Mouse (Mus musculus) gastrocnemius, adult 8-10 months (tissue): ENCODE measurements at regions not wholly inside any gene's neighbourhood (a gene's known extent, or its start where the extent isn't known, plus 50 kb on each side); places are given as distances from the start of the nearest gene placed in this dataset.

Source experiments
- DNase-seq, 2 experiments: peaks; one replicate each; pipeline ENCODE4 v3.0.0; 2022; ENCODE audit warnings: low spot score in 2 of 2

DNA sequence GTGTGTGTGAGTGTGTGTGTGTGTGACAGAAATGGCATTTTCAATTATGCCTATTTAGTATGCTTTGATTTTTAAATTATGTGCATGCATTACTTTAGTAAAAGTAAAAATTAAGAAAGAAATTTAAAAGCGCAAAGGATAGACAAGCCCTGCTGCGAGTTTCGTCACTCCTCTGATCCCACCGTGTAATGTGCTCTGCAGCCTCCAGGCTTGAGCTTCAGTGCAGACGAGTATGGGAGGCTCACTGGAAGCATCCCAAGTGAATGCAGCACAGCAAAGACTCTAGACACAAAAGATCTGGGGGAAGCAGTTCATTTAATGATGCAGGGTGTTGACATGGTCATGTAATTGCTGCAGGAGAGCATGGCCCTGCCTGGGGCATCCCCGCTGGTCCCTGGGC, 71.1 kb upstream of the Kazn start:
- no peak for DNase-seq

DNA sequence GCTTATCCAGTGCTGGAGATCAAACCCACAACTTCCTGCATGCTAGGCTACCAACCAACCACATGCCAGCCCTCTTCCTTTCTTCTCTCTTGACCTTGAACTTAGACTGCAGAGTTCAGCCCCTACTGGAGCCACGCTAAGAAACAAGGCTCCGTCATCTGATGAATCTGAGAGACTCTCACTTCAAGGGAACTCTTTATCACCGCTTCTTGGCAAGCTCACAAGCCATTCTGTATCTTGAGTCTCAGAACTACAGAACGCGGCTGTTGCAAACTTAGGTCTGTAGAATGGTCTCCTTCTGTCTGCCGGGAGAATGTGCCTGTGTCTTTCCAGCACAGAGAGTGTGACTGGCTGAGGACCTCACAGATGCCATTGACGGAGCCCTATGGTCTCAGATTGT, 69.1 kb upstream of the Kazn start:
- no peak for DNase-seq

GRCm38 (mm10) chr4:142307321-142307720, 68.1 kb upstream of the Kazn start:
- no peak for DNase-seq

DNA sequence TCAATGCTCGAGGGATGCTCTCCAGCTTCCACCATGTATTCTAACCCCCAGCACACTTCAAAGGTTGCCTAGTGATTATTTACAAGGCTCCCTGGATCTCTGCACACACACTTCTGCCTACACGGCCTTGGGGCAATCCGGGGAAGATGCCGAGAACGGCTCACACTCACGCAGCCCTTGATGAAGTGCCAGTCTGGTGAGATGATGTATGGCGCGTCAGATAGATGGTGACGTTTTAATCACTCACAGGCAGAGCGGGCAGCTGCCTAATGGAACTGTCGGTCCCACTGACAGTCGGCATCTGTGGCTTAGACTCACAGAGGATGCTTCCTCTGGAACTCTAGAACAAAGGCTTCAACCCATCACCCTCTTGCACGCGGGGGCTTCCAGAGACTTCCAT, 66.9 kb upstream of the Kazn start:
- no peak for DNase-seq

DNA sequence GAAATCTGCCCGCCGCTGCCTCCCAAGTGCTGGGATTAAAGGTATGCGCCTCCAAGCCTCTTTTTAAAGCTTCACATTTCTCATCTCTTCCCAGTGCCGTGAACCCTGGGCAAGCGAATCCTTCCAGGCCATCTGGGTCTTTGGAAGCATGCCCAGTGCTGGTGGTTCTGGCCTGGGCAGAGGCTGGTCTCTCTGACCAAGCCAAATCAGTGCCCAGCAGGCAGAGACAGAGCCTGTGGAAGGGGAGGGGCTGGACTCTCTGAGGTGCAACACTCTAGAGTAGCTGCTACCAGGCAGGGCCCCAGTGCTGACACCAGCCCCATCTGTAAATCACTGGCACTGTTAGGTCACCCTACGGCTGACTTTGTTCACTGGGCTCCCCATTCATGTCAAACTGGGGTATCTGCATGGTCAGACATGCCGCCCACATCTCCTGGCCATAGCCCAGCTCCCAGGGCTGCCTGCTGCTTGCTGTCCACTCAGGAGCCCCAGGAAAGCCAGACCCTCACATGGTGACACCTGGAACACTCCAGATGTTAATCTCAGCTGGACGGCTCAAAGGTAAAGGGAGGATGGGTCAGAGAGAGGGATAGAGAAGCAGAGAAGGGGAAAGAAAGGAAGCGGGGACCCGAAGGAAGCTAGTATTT, 64.3 kb upstream of the Kazn start:
- DNase-seq: no peak

- no peak for DNase-seq
Measured at GRCm38 (mm10) chr4:142302724-142303120, 63.5 kb upstream of the Kazn start.

DNA sequence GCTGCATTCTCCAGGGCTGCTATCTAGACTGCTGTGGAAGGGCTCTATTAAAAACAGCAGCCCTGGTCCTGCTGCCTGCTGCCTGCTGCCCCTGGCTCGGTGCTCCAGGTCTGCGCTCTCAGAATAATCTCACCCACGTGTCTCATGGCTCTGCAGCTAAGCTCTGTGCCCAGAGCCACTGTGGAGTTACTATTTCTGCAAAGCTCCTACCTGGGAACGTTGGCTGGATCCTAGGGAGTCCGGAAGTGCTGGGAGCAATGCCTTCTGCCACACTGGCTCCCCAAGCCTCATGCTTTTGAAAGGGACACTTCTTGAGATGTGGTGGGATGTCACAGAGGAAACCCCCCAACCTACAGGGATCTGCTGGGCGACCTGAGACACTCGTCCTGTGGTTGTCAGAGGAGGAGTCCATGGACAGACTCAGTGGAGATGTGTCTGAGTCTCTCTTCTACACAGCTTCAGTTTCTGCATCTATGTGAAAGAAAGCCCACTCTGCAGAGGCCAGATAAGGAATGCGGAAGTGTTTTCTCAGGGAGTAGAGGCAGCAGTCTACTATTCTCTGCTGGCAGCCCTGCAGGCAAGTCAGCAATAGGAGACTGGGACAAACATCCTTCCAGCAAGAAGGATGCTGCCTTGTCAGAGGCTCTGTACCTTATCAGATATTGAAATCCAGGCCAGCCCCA, 63.0 kb upstream of the Kazn start:
- no peak for DNase-seq

GRCm38 (mm10) chr4:142298770-142299337, 59.7 kb upstream of the Kazn start:
- no peak for DNase-seq

DNA sequence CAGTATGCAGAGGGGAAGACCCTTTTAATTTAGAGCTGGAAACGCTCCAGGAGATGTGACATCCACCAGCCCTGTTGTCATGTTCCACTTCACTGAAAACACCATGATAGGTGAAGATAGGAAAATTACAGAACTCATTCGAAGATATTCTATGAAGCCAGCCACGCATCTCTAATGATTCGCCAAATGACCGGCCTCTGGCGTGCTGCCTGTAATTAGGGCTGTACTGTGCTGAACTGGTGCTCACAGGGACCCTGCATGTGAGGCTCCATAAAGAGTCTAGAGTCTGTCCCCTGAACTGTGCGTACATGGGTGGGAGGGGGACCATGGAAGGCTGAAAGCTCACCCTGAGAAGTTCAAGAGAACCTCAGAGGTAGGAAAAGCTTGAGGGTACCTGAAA, 53.6 kb upstream of the Kazn start:
- DNase-seq: no peak

- no peak for DNase-seq
Measured at GRCm38 (mm10) chr4:142292334-142292733, 53.1 kb upstream of the Kazn start.

DNA sequence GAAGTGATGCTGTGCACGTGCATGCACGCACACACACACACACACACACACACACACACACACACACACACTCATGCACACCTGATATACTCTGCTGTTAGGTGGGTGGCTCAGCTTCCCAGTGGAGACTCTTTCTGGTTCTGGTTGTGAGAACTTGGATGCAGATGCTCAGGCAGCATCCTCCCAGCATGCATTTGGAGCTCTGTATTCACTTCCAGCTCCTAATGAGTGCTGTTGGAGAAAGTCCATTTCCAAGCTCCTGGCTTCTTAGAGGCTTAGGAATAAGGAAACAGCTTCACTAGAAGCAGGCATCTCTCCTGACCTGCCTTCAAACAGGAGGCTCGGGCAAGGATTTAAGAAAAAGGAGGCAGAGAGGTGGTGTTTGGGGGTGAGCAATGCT, 52.2 kb upstream of the Kazn start:
- no peak for DNase-seq
